Mouse (Mus musculus) heart, adult 11 months (tissue): Measurements from ENCODE around the gene Mrpl52.
A peak's percentile ranks its signal among the peaks of the same experiment; 100 is the strongest.

Experiments
- DNase-seq: peaks from one replicate; pipeline ENCODE4 v3.0.0; 2022

Mrpl52 gene

DNA sequence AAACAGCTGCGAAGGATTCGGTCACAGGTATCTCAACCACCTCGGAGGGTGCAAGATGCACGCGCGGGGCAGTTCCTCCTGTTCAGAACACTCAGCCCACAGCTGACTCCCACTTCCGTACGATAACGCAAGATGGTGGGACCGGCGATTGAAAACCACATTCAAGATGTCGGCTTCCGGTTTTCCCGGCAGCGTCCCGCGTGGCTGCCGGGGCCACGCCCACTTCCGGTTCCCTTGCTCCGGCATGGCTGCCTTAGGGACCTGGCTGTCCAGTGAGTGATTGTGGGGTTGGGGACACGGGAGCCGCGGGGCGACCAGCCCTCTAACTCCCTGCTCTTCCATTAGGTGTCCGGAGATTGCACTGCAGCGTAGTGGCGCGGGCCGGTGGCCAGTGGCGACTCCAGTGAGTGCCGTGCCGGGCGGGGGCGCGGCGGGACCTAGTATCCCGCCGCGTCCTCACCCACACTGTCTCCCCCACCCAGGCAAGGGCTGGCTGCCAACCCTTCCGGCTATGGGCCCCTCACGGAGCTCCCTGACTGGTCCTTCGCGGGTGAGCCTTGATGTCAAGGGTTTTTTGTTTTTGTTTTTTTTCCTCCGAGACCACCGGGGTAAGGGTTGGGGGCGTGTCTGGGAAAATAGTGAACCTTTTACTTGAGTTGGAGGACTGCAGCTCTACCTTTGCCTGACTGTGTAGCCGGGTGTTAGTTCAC, at the start of gene Mrpl52:
TSS of gene Mrpl52 (plus strand) at position 221 of the 710 bp plus-strand sequence.
- DNase-seq, result peak; percentile 99

DNA sequence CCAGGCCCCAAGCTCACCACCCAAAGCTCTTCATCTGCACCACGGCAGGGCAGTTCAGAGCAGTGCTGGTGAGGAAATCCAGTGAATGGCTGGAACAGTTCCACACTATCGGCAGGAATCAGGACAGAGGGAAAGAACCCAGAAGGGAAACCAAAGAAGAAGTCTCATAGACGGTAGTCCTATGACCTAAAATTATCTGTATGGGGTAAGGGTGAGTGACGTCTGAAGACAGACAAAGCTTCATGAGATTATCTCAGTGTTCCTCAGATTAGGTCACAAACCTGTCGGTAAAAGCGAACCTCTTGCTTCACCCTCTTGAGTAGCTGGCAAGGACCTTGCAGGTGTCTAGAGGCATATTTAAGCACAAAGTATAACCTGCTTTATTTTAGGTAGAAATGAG, 49.5 kb upstream of the Mrpl52 start:
- DNase-seq, result no peak

GRCm38 (mm10) chr14:54379571-54379970, 47.1 kb upstream of the Mrpl52 start:
- DNase-seq, result no peak

DNA sequence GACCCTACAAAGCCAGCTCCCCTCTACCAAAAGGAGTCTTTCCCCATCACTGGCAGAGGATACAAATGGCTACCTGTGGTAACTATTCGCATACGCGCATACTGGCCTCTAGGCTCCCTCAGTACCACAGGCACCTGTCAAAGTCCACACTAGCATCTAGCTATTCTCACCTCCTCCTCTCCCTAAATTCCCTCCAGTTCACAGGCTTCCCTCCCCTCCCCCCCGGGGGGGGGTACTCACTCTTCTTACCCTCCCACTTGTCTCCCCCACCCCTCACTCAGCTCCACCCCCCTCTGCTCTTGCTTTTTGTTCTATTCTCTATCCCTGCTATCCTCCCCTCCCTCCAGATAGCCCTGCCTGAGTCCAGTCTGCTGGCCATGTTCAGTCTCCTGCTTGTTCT, 46.1 kb upstream of the Mrpl52 start:
- no peak for DNase-seq

GRCm38 (mm10) chr14:54381816-54382215, 44.9 kb upstream of the Mrpl52 start:
- DNase-seq, result no peak

GRCm38 (mm10) chr14:54382641-54383040, 44.1 kb upstream of the Mrpl52 start:
- DNase-seq, result no peak

- DNase-seq, result peak; percentile 96
Observed at GRCm38 (mm10) chr14:54383355-54383771, 43.3 kb upstream of the Mrpl52 start.

DNA sequence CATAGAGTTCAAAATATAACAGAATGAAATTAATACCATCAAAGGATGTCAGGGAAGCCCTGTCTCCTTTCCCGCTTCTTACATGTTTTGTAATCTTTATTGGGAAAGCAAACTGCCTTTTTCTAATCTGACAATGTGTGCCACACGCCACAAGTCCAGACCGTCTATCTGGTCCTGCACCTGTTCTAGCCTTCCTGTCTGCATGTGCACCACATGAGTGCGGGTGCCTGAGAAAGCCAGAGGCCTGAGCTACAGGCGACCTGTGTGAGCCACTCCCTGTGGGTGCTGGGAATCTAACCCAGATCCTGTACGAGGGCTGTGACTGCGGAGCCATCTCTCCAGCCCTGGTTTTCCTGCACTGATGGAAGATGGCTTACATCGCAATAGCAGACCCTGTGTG, 42.3 kb upstream of the Mrpl52 start:
- DNase-seq, result no peak

DNA sequence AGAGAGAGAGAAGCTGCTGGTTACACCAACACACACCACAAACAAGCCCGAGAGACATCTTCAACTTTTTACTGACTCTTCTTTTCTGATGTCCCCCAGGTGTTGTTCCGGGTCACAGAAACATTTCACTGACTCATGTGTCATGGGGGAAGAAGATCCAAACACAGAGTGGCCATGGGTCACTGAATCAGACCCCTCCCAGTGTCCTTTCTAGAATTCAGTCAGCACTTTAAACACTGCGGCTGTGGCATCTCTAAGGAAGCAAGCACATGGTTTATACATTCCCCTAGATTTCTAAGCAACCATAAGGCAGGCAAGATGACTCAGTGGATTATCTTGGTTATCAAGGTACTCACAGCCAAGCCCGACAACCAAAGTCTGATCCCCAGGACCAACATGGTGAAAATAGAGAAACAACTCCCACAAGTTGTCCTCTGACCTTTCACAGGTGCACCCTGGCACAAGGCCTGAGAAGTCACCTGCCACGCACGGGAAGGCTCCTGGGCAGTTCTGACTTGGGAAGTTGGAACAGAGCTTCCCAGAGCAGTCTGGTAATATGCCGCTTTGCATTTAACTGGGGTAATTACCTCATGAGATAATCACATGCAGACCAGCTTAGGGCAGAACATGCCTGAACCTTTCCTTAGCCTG, 40.6 kb upstream of the Mrpl52 start:
- DNase-seq, result no peak

- no peak for DNase-seq
Observed at GRCm38 (mm10) chr14:54387546-54387945, 39.2 kb upstream of the Mrpl52 start.

DNA sequence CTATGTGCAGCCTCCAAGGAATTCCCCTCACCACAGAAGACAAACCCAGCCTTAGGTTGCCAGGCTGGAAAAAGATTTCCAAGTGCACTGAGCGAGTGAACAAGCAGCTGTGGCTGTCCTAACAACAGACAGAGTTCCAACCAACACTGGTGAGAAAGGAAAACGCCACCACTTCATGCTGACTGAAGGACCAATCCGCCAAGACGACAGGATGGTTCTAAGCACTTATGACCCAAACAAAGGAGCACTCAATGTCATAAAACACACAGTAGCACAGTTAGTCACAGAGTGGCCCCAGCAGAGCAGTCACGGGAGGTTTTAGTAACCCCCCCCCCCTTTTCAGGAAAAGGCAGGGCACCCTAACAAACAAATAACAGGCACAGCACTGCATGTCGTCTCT, 35.9 kb upstream of the Mrpl52 start:
- DNase-seq, result no peak

DNA sequence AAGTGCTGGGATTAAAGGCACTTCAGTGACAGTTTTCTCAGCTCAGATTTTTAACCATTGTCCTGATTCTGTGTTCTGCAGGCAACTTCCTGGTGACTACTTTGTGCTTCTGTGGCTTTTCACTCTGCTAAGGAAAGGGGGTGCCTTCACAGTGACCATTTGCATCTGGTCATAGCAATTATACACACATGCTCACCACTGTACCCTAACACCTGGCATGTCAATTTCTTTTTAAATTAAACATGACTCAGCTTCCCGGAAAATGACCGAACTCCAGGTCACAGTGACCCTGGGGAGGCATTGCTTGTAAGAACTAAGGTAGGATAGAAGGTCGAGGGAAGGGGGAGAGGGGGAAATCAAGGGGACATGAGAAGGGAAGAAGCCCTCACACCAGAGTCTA, 32.9 kb upstream of the Mrpl52 start:
- no peak for DNase-seq

GRCm38 (mm10) chr14:54394309-54394708, 32.4 kb upstream of the Mrpl52 start:
- DNase-seq, result no peak

GRCm38 (mm10) chr14:54396685-54397084, 30.0 kb upstream of the Mrpl52 start:
- DNase-seq, result no peak

DNA sequence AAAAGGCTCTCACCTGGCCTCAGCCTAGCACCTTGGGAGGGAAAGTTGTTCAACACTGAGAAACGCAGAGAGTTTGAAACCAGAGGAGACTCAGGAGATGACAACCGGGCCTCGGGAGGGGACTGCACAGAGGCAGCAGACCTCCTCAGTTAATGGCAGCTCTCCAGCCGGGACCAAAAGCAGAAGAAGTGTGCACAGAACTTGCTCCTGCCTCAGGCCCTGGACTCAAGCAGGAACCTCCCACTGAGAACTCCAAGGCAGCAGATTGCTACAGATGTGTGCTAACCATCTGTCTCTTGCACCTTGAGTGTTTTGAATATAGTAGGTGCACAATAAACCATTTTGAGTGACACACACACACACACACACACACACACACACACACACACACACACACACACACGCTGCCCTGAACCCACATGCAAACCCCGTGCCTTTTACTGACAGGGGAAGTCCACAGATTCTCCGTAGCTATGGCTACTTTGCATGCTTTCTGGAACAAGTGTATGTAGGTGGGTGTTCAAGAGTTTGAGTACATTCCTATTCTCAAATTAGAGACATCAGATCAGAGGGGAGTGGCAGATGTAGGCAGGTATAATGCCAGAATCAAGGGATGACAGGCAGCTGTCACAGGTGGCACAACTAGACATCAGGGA, 28.7 kb upstream of the Mrpl52 start:
- DNase-seq, result peak; percentile 93

GRCm38 (mm10) chr14:54398528-54398916, 28.2 kb upstream of the Mrpl52 start:
- DNase-seq, result no peak

DNA sequence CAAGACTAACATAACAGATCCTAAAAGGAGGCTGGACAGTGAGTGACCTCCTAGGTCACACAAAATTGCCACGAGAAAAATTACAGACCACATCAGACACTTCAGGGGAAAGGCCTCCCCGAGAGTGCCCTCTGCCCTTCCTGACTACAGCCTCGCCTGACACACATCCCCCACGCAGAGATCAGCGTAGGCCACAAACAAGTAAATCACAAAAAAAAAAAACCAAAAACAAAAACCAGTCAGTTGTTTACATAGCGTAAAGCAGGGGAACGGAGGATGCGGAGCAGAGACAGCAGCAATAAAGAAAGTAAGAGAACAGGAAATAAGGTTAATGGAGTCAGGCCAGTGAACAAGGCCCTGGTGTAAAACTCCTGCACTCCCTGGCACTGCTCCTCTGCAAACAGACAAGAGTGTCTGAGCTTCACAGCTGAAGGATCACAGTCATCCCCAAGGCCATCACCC, 27.8 kb upstream of the Mrpl52 start:
- DNase-seq, result no peak

DNA sequence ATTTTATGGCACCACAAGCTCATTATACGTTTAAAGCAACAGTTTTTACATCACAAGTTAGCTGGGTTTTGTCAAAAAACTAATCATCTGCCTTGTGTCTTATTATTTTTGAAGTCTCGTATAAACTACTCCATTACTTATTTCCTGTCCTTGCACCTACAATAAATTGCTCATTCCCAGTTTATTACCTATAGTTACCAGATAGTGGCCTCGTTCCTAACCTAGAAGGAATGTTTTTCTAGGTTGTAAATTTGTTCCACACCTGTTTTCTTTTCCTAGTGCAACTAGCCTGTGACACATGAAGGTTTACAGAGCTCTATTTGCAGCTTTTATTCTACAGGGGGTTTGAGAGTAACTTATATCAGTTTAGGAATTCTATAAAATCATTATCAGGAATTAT, 25.0 kb upstream of the Mrpl52 start:
- no peak for DNase-seq

- DNase-seq, result peak; percentile 92
Observed at GRCm38 (mm10) chr14:54408336-54409056, 18.2 kb upstream of the Mrpl52 start.

DNA sequence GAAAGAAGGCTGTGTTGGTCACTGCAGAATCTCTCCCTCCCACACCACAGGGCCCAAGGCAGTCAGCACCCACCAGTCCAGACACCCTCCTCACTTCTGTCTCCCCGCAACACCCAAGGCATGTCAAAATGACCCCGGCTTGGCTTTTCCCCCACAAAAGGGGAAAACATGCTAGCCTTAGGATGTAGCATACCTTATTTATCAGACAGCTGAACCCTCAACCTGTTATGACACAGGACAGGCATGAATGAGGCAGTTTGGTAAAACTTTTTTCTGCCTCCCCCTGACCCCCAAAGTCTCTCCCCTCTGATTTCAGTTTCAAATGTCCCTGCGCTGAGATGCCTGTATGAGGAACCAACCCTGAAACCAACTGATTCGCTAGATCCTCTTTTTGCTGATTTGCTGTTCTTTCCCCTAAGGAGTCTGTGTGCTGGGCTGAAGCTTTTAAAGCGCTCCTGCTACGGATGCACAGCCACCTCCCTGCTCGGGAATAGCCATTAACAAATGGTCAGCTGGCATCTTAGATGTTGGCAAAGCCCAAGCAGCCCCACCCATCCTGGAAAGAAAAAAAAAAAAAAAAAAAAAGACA, 17.6 kb upstream of the Mrpl52 start:
- peak; percentile 95 for DNase-seq

GRCm38 (mm10) chr14:54409980-54410810, 16.5 kb upstream of the Mrpl52 start:
- DNase-seq, result peak; percentile 95

GRCm38 (mm10) chr14:54412000-54412576, 14.6 kb upstream of the Mrpl52 start:
- DNase-seq, result no peak
